Mouse (Mus musculus): ENCODE data around the gene Ctsd. TPM values are rescaled to one million over a fixed set of nuclear protein-coding genes. Genes with fewer than 3 reads are reported as not detected.
"Not testable (repeated sequence)": the region's sequence is repeated elsewhere in the genome, so short reads cannot be mapped to it uniquely, and the experiment has no call there.

Ctsd gene
- polyA plus RNA-seq, 1 experiment from 2014 or later: 183 TPM

GRCm38 (mm10) chr7:142347542-142347941 is 40.3 kb downstream of the Ctsd start:
- Histone ChIP-seq H3K4me3 (no peak overlapping the region), H3K4me1 (peaks cover 14% of the 10 kb centered on the region), H3K4me2 (replicated peaks) (no peak overlapping the region), H3K36me3 (no peaks in the 10 kb centered on the region), H3K9ac (replicated peaks) (no peak overlapping the region), H3K9me3 (no peaks in the 10 kb centered on the region), H3K27me3 (no peaks in the 10 kb centered on the region), H3K27ac (replicated peaks) (no peak overlapping the region)
- 86% methylated on average over 4 of the region's 4 CpGs for WGBS
- no peak for ATAC-seq (ENCODE audit: low FRiP score, low read depth)

- no peaks in the 10 kb centered on the region for H3K9me3 ChIP-seq
- no peaks in the 10 kb centered on the region for H3K36me3 ChIP-seq
- H3K4me2 ChIP-seq (replicated peaks): no peak overlapping the region
- 80% methylated on average over 3 of the region's 3 CpGs for WGBS
- no peak for ATAC-seq (ENCODE audit: low FRiP score, low read depth)
- H3K9ac ChIP-seq (replicated peaks): no peak overlapping the region
- no peak overlapping the region for H3K27ac ChIP-seq (replicated peaks)
- no peaks in the 10 kb centered on the region for H3K4me1 ChIP-seq
- H3K4me3 ChIP-seq: no peak overlapping the region
- H3K27me3 ChIP-seq: no peaks in the 10 kb centered on the region
Measured at GRCm38 (mm10) chr7:142342247-142342640, 45.6 kb downstream of the Ctsd start.

- H3K4me3 ChIP-seq: no peak overlapping the region
- ATAC-seq (ENCODE audit: low FRiP score, low read depth): no peak
- H3K36me3 ChIP-seq: no peaks in the 10 kb centered on the region
- H3K27ac ChIP-seq (replicated peaks): no peak overlapping the region
- H3K9me3 ChIP-seq: no peaks in the 10 kb centered on the region
- no peak overlapping the region for H3K4me2 ChIP-seq (replicated peaks)
- H3K27me3 ChIP-seq: no peaks in the 10 kb centered on the region
- H3K4me1 ChIP-seq: no peaks in the 10 kb centered on the region
- WGBS: 85% methylated on average over 10 of the region's 10 CpGs
- H3K9ac ChIP-seq (replicated peaks): no peak overlapping the region
Measured at GRCm38 (mm10) chr7:142341564-142342246, 46.1 kb downstream of the Ctsd start.

GRCm38 (mm10) chr7:142340269-142340970 is 47.4 kb downstream of the Ctsd start:
- Histone ChIP-seq H3K4me3 (no peak overlapping the region), H3K27ac (replicated peaks) (no peak overlapping the region), H3K36me3 (no peaks in the 10 kb centered on the region), H3K9ac (replicated peaks) (no peak overlapping the region), H3K4me2 (replicated peaks) (no peak overlapping the region), H3K4me1 (no peaks in the 10 kb centered on the region), H3K27me3 (no peaks in the 10 kb centered on the region; the same call in 1 of the 2 replicates), H3K9me3 (no peaks in the 10 kb centered on the region)
- no peak for ATAC-seq (ENCODE audit: low FRiP score, low read depth)
- 59% methylated on average over 10 of the region's 10 CpGs for WGBS

- 80% methylated on average over 8 of the region's 8 CpGs for WGBS
- 0 out of 2 replicates have a peak overlapping the region, but pooled peaks have one; percentile 15 for H3K9ac ChIP-seq (replicated peaks)
- no peak for ATAC-seq (ENCODE audit: low FRiP score, low read depth)
- no peak overlapping the region for H3K4me2 ChIP-seq (replicated peaks)
- no peaks in the 10 kb centered on the region for H3K36me3 ChIP-seq
- H3K4me3 ChIP-seq: no peak overlapping the region
- no peaks in the 10 kb centered on the region for H3K9me3 ChIP-seq
- H3K4me1 ChIP-seq: no peaks in the 10 kb centered on the region
- no peak overlapping the region for H3K27ac ChIP-seq (replicated peaks)
- H3K27me3 ChIP-seq: peaks cover 7% of the 10 kb centered on the region
Measured at GRCm38 (mm10) chr7:142335151-142335550, 52.7 kb downstream of the Ctsd start.

GRCm38 (mm10) chr7:142334246-142334645 is 53.6 kb downstream of the Ctsd start:
- peaks cover 7% of the 10 kb centered on the region for H3K27me3 ChIP-seq
- no peak overlapping the region; the same call in 1 of the 2 replicates for H3K9ac ChIP-seq (replicated peaks)
- no peaks in the 10 kb centered on the region for H3K9me3 ChIP-seq
- H3K36me3 ChIP-seq: no peaks in the 10 kb centered on the region
- no peaks in the 10 kb centered on the region for H3K4me1 ChIP-seq
- H3K4me3 ChIP-seq: no peak overlapping the region
- WGBS: 7% methylated on average over 3 of the region's 3 CpGs
- H3K4me2 ChIP-seq (replicated peaks): no peak overlapping the region
- no peak overlapping the region for H3K27ac ChIP-seq (replicated peaks)
- peak; percentile 73 for ATAC-seq (ENCODE audit: low FRiP score, low read depth)

- not testable (repeated sequence) for H3K27ac ChIP-seq (replicated peaks); ATAC-seq (ENCODE audit: low FRiP score, low read depth); H3K27me3 ChIP-seq; H3K4me2 ChIP-seq (replicated peaks); H3K4me1 ChIP-seq; H3K36me3 ChIP-seq; H3K9me3 ChIP-seq; H3K4me3 ChIP-seq; H3K9ac ChIP-seq (replicated peaks)
- 86% methylated on average over 2 of the region's 9 CpGs for WGBS
Measured at GRCm38 (mm10) chr7:142332741-142333140, 55.1 kb downstream of the Ctsd start.

- Histone ChIP-seq H3K4me3 (no peak overlapping the region), H3K27ac (replicated peaks) (no peak overlapping the region), H3K9me3 (no peaks in the 10 kb centered on the region), H3K4me2 (replicated peaks) (no peak overlapping the region), H3K4me1 (no peaks in the 10 kb centered on the region), H3K36me3 (no peaks in the 10 kb centered on the region), H3K9ac (replicated peaks) (no peak overlapping the region), H3K27me3 (peaks cover 7% of the 10 kb centered on the region)
- ATAC-seq (ENCODE audit: low FRiP score, low read depth): no peak
- 90% methylated on average over 4 of the region's 4 CpGs for WGBS
Measured at GRCm38 (mm10) chr7:142331281-142331680, 56.6 kb downstream of the Ctsd start.

GRCm38 (mm10) chr7:142330271-142330724 is 57.5 kb downstream of the Ctsd start:
- 81% methylated on average over 9 of the region's 9 CpGs for WGBS
- H3K4me1 ChIP-seq: no peaks in the 10 kb centered on the region
- no peak overlapping the region for H3K27ac ChIP-seq (replicated peaks)
- H3K9ac ChIP-seq (replicated peaks): no peak overlapping the region
- no peak overlapping the region for H3K4me2 ChIP-seq (replicated peaks)
- H3K36me3 ChIP-seq: no peaks in the 10 kb centered on the region
- H3K27me3 ChIP-seq: peaks cover 7% of the 10 kb centered on the region
- no peak for ATAC-seq (ENCODE audit: low FRiP score, low read depth)
- H3K9me3 ChIP-seq: no peaks in the 10 kb centered on the region
- H3K4me3 ChIP-seq: no peak overlapping the region

- H3K27ac ChIP-seq (replicated peaks): no peak overlapping the region
- ATAC-seq (ENCODE audit: low FRiP score, low read depth): no peak
- no peak overlapping the region for H3K9ac ChIP-seq (replicated peaks)
- no peaks in the 10 kb centered on the region for H3K9me3 ChIP-seq
- peaks cover 3% of the 10 kb centered on the region; the same call in 1 of the 2 replicates for H3K27me3 ChIP-seq
- WGBS: 54% methylated on average over 3 of the region's 3 CpGs
- no peaks in the 10 kb centered on the region for H3K4me1 ChIP-seq
- no peak overlapping the region for H3K4me2 ChIP-seq (replicated peaks)
- H3K36me3 ChIP-seq: no peaks in the 10 kb centered on the region
- no peak overlapping the region for H3K4me3 ChIP-seq
Measured at GRCm38 (mm10) chr7:142328507-142328906, 59.3 kb downstream of the Ctsd start.

- H3K27ac ChIP-seq (replicated peaks): no peak overlapping the region
- no peak for ATAC-seq (ENCODE audit: low FRiP score, low read depth)
- no peaks in the 10 kb centered on the region for H3K9me3 ChIP-seq
- no peak overlapping the region for H3K4me3 ChIP-seq
- 77% methylated on average over 9 of the region's 9 CpGs for WGBS
- no peaks in the 10 kb centered on the region for H3K27me3 ChIP-seq
- H3K4me1 ChIP-seq: no peaks in the 10 kb centered on the region
- H3K9ac ChIP-seq (replicated peaks): no peak overlapping the region
- no peak overlapping the region for H3K4me2 ChIP-seq (replicated peaks)
- H3K36me3 ChIP-seq: no peaks in the 10 kb centered on the region
Measured at GRCm38 (mm10) chr7:142326714-142327445, 61.0 kb downstream of the Ctsd start.
